Mouse (Mus musculus) megakaryocyte-erythroid progenitor cell, adult 5 weeks (primary cell): ENCODE measurements around the gene Olfr318. TPM values are rescaled to one million over a fixed set of nuclear protein-coding genes. Genes with fewer than 3 reads are reported as not detected.

Source experiments
- polyA plus RNA-seq: library from polyadenylated mRNA; stranded (reverse); fragments of >175 nt; gene quantifications from 2 replicates; pipeline ENCODE4 v1.2.3, GENCODE M21; 2012

The Olfr318 gene
- polyA plus RNA-seq = 0.05 and 0.06 TPM in 2 replicates

GRCm38 (mm10) chr11:58723914-58724313, at the start of gene Olfr318:
Gene Olfr318 (minus strand): TSS chr11:58724014.

GRCm38 (mm10) chr11:58772888-58773287, 49.1 kb upstream of the Olfr318 start, which contains the start of gene Olfr315:
Gene Olfr315 (plus strand): TSS chr11:58773188.

GRCm38 (mm10) chr11:58752434-58752833, 28.6 kb upstream of the Olfr318 start, which contains the start of gene Olfr316:
Gene Olfr316 (plus strand): TSS chr11:58752734.

GRCm38 (mm10) chr11:58738792-58739262, 15.0 kb upstream of the Olfr318 start, which contains the start of gene Olfr317:
Gene Olfr317 (minus strand): TSS chr11:58739212.

GRCm38 (mm10) chr11:58698862-58699261, 25.0 kb downstream of the Olfr318 start, which contains the start of gene Olfr319:
Gene Olfr319 (plus strand): TSS chr11:58699162.

GRCm38 (mm10) chr11:58680799-58681198, 43.0 kb downstream of the Olfr318 start, which contains the start of gene Olfr320:
Gene Olfr320 (plus strand): TSS chr11:58681099.

Other genes with a start within 250 kb of the Olfr318 start
- not detected in 2 replicates for gene Olfr332, start 231.5 kb downstream of the Olfr318 start, polyA plus RNA-seq
- not detected in 2 replicates for gene Olfr331, start 221.4 kb downstream of the Olfr318 start, polyA plus RNA-seq
- not detected in 2 replicates for gene Olfr330, start 189.2 kb downstream of the Olfr318 start, polyA plus RNA-seq
- not detected in 2 replicates for gene Olfr329-ps, start 177.6 kb downstream of the Olfr318 start, polyA plus RNA-seq
- gene Olfr328, start 168.4 kb downstream of the Olfr318 start, polyA plus RNA-seq = not detected in 2 replicates
- gene Olfr224, start 153.5 kb downstream of the Olfr318 start, polyA plus RNA-seq = not detected in 2 replicates
- gene Olfr325, start 146.3 kb downstream of the Olfr318 start, polyA plus RNA-seq = not detected in 2 replicates
- gene Olfr324, start 128.9 kb downstream of the Olfr318 start, polyA plus RNA-seq = not detected in 2 replicates
- not detected in 2 replicates for gene 2210407C18Rik, start 107.9 kb downstream of the Olfr318 start, polyA plus RNA-seq
- not detected in 2 replicates for gene Olfr323, start 93.5 kb downstream of the Olfr318 start, polyA plus RNA-seq
- 5.2 and 7.9 TPM in 2 replicates for gene Trim58, start 83.5 kb downstream of the Olfr318 start, polyA plus RNA-seq
- 0.14 TPM in 1 of 2 replicates, not detected in the other for gene Olfr322, start 65.2 kb downstream of the Olfr318 start, polyA plus RNA-seq
- gene Olfr320, start 42.9 kb downstream of the Olfr318 start, polyA plus RNA-seq = not detected in 2 replicates
- gene Olfr319, start 24.9 kb downstream of the Olfr318 start, polyA plus RNA-seq = not detected in 2 replicates
- gene Olfr317, start 15.2 kb upstream of the Olfr318 start, polyA plus RNA-seq = not detected in 2 replicates
- not detected in 2 replicates for gene Olfr316, start 28.7 kb upstream of the Olfr318 start, polyA plus RNA-seq
- gene Olfr315, start 49.2 kb upstream of the Olfr318 start, polyA plus RNA-seq = not detected in 2 replicates
- not detected in 2 replicates for gene Olfr314, start 58.9 kb upstream of the Olfr318 start, polyA plus RNA-seq
- not detected in 2 replicates for gene Fam183b, start 77.9 kb upstream of the Olfr318 start, polyA plus RNA-seq
- gene Olfr313, start 91.0 kb upstream of the Olfr318 start, polyA plus RNA-seq = not detected in 2 replicates
- gene Olfr312, start 105.2 kb upstream of the Olfr318 start, polyA plus RNA-seq = 0.12 TPM in 1 of 2 replicates, not detected in the other
- gene Olfr311, start 115.2 kb upstream of the Olfr318 start, polyA plus RNA-seq = not detected in 2 replicates
- 0.03 TPM in 1 of 2 replicates, not detected in the other for gene Gm12258, start 123.1 kb upstream of the Olfr318 start, polyA plus RNA-seq
- gene 2810021J22Rik, start 143.2 kb upstream of the Olfr318 start, polyA plus RNA-seq = 0.07 and 0.31 TPM in 2 replicates
- gene Zfp39, start 180.2 kb upstream of the Olfr318 start, polyA plus RNA-seq = 1.3 and 1.4 TPM in 2 replicates
- gene Btnl10, start 193.9 kb upstream of the Olfr318 start, polyA plus RNA-seq = 3.1 and 3.4 TPM in 2 replicates
- gene Rnf187, start 214.9 kb upstream of the Olfr318 start, polyA plus RNA-seq = 297 and 316 TPM in 2 replicates
- 4.6 and 7.4 TPM in 2 replicates for gene Hist3h2ba, start 224.9 kb upstream of the Olfr318 start, polyA plus RNA-seq
- 33.2 and 37.5 TPM in 2 replicates for gene Hist3h2a, start 230.7 kb upstream of the Olfr318 start, polyA plus RNA-seq
- gene Trim17, start 230.7 kb upstream of the Olfr318 start, polyA plus RNA-seq = 0.24 and 0.28 TPM in 2 replicates